Mouse (Mus musculus) ES-Bruce4 (cell line): Measurements from ENCODE around the gene Gm10491.

Experiments used
- CTCF ChIP-seq: IDR thresholded peaks from one replicate; pipeline ENCODE4 v1.8.1; 2011; ENCODE audit warnings: low read depth, low read length
- EP300 ChIP-seq: IDR thresholded peaks from 2 replicates; pipeline ENCODE4 v1.6.1; 2011; ENCODE audit warnings: low read depth, low read length; ENCODE audit not compliant: insufficient read depth
- POLR2A ChIP-seq: IDR thresholded peaks from one replicate; pipeline ENCODE4 v1.8.1; 2011; ENCODE audit warnings: low read length; ENCODE audit not compliant: insufficient read depth

DNA sequence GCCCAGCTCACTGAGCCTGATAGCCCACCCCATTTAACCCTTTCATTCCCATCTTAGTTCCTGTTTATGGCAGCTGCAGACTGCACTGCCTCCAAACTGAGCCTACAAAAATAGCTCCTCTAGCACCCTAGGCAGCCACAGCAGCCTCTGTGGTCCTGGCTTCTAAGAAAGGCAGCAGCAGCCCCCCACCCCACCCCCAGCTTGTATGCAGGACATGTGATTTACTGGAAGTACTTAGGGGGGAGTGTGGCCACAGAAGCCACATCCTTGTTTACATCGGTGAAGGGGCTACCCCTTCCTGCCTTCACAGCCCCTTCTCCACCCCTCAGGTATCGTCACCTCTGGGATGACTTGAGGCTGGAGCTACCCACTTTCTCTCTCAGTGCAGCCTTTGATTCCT is 42.3 kb downstream of the Gm10491 start:
- TF ChIP-seq CTCF (no peak), POLR2A (no peak), EP300 (no peak)
